Mouse (Mus musculus) adrenal gland, adult (tissue): ENCODE data around the gene Olfr1509.
"Not testable (repeated sequence)": the region's sequence is repeated elsewhere in the genome, so short reads cannot be mapped to it uniquely, and the experiment has no call there.

Experiments
- DNase-seq, 2 experiments: peaks; one replicate each; pipeline ENCODE4 v3.0.0; 2022 to 2023; ENCODE audit warnings: low spot score in 1 of 2; ENCODE audit not compliant: inconsistent age in 2 of 2

The Olfr1509 gene

GRCm38 (mm10) chr14:52442690-52443089 lies at the start of gene Olfr1509:
Olfr1509 (plus strand) TSS chr14:52442990.
- DNase-seq, result no peak

- no peak for DNase-seq
Measured at GRCm38 (mm10) chr14:52397279-52397678, 45.5 kb upstream of the Olfr1509 start, which contains the start of gene Olfr1511. Olfr1511 (minus strand) TSS chr14:52397379.

- not testable (repeated sequence) for DNase-seq
Measured at GRCm38 (mm10) chr14:52410142-52410919, 32.5 kb upstream of the Olfr1509 start.

GRCm38 (mm10) chr14:52414273-52414672 lies 28.5 kb upstream of the Olfr1509 start, which contains the start of gene Olfr1510:
Olfr1510 (minus strand) TSS chr14:52414373.
- DNase-seq, result no peak

- DNase-seq, result no peak
Measured at GRCm38 (mm10) chr14:52427686-52428085, 15.1 kb upstream of the Olfr1509 start.

- DNase-seq, result no peak
Measured at GRCm38 (mm10) chr14:52451138-52451537, 8.3 kb downstream of the Olfr1509 start.

- no peak for DNase-seq
Measured at GRCm38 (mm10) chr14:52461928-52462327, 19.1 kb downstream of the Olfr1509 start.

- DNase-seq, result no peak
Measured at GRCm38 (mm10) chr14:52465738-52466137, 22.9 kb downstream of the Olfr1509 start.

- peak in 1 of 2 experiments; percentile 21 for DNase-seq
Measured at GRCm38 (mm10) chr14:52467395-52467794, 24.6 kb downstream of the Olfr1509 start, which contains the start of gene Olfr1508. Olfr1508 (minus strand) TSS chr14:52467495.

- no peak for DNase-seq
Measured at GRCm38 (mm10) chr14:52495516-52495915, 52.7 kb downstream of the Olfr1509 start, which contains the start of gene Olfr1507. Olfr1507 (minus strand) TSS chr14:52495749.
